Mouse (Mus musculus): ENCODE data around the gene Ttc6.

Ttc6 gene

GRCm38 (mm10) chr12:57563909-57564308 is at the start of gene Ttc6:
Ttc6 (plus strand) TSS chr12:57564113.
- DNase-seq (ENCODE audit: inconsistent ontology term): no peak

GRCm38 (mm10) chr12:57514552-57514951 is 49.4 kb upstream of the Ttc6 start:
- DNase-seq (ENCODE audit: inconsistent ontology term): peak; percentile 47

- no peak for DNase-seq (ENCODE audit: inconsistent ontology term)
Observed at GRCm38 (mm10) chr12:57515702-57516377, 48.1 kb upstream of the Ttc6 start.

- no peak for DNase-seq (ENCODE audit: inconsistent ontology term)
Observed at GRCm38 (mm10) chr12:57528335-57528734, 35.6 kb upstream of the Ttc6 start.

GRCm38 (mm10) chr12:57530474-57530873 is 33.4 kb upstream of the Ttc6 start:
- DNase-seq (ENCODE audit: inconsistent ontology term): no peak

- no peak for DNase-seq (ENCODE audit: inconsistent ontology term)
Observed at GRCm38 (mm10) chr12:57534517-57534878, 29.4 kb upstream of the Ttc6 start.

- no peak for DNase-seq (ENCODE audit: inconsistent ontology term)
Observed at GRCm38 (mm10) chr12:57534879-57535611, 28.9 kb upstream of the Ttc6 start.

- DNase-seq (ENCODE audit: inconsistent ontology term): no peak
Observed at GRCm38 (mm10) chr12:57536056-57536908, 27.6 kb upstream of the Ttc6 start.

GRCm38 (mm10) chr12:57536909-57537670 is 26.8 kb upstream of the Ttc6 start:
- DNase-seq (ENCODE audit: inconsistent ontology term): no peak

GRCm38 (mm10) chr12:57537791-57538587 is 25.9 kb upstream of the Ttc6 start:
- DNase-seq (ENCODE audit: inconsistent ontology term): peak; percentile 36

GRCm38 (mm10) chr12:57538588-57539550 is 25.0 kb upstream of the Ttc6 start:
- peak; percentile 68 for DNase-seq (ENCODE audit: inconsistent ontology term)

GRCm38 (mm10) chr12:57539551-57539985 is 24.3 kb upstream of the Ttc6 start:
- DNase-seq (ENCODE audit: inconsistent ontology term): no peak

GRCm38 (mm10) chr12:57541118-57541517 is 22.8 kb upstream of the Ttc6 start:
- DNase-seq (ENCODE audit: inconsistent ontology term): no peak

- no peak for DNase-seq (ENCODE audit: inconsistent ontology term)
Observed at GRCm38 (mm10) chr12:57541931-57542745, 21.8 kb upstream of the Ttc6 start.

GRCm38 (mm10) chr12:57542746-57543626 is 20.9 kb upstream of the Ttc6 start:
- no peak for DNase-seq (ENCODE audit: inconsistent ontology term)

- DNase-seq (ENCODE audit: inconsistent ontology term): no peak
Observed at GRCm38 (mm10) chr12:57543627-57543991, 20.3 kb upstream of the Ttc6 start.

- peak; percentile 61 for DNase-seq (ENCODE audit: inconsistent ontology term)
Observed at GRCm38 (mm10) chr12:57544641-57545370, 19.1 kb upstream of the Ttc6 start.
